Mouse (Mus musculus): ENCODE data around the gene Cfb.
A peak's percentile ranks its signal among the peaks of the same experiment; 100 is the strongest.

Gene Cfb

DNA sequence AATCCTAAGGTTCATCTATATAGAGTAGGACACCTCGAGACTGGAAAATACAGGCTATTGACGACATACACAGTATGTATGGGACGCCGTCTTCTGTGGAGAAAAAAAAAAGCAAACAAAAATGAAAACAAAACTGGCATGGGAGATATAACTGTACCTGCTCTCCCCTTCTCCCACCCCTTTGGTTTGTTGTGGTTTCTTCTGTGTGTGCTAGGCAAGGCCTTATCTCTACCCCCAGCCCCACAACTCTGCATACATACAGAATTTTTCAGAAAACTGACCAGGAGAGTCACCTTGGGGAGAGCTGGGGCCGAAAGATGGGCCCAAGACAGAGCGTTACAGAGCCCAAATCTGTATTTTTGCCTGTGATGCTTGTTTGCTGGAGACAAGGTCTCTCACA, 22.4 kb upstream of the Cfb start:
- no peak for DNase-seq (ENCODE audit: low spot score in 2 of 2)

DNA sequence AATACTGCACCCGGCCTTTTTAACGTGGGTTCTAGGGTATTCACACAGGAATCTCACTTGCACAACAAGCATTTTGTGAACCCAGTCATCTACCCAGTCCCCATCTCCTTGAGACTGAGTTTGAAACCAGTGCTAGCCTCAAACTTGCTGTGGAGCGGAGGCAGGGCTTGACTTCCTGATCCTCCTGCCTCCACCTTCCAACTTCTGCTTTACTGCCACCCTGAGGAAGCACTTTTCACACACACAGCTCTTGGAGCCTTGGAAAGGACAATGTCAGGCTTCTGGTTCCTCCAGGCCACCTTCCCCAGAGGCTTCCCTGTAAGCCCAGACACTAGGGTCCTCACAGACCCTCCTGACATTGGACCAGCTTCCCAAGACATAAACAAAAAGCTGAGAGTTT, 21.0 kb upstream of the Cfb start:
- DNase-seq (ENCODE audit: low spot score in 2 of 2), result no peak

DNA sequence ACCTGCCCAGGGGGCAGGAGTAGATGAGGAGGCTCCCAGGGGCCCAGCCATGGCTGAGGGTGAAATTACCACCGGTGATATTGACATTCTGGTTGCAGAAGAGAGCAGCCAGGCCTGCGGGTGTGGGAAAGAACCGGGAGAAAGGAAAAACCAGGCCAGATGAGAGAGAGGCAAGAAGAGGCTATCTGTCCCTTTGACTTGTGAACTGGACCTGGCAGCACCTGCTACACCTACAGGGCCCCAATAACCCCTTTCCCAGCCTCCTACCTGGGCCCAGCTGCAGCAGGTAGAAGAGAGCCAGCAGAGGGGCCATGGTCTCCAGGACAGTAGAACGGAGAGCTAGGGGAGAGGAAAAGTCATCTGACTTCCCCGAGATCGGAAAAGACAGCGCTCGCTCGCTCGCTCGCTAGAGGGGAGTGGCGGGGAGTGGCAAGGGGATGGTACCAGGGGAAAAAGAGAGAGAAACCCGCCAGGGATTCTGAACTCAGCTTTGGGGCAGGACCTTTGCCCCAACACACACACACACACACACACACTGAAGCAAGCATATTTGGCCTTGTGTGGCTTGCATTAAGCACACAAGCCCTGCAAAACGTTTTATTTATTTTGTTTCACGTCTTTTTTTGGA, 19.5 kb upstream of the Cfb start, which contains the start of gene Gm20547:
Gm20547 (minus strand) TSS at position 360 of the 628 bp plus-strand sequence.
- no peak for DNase-seq (ENCODE audit: low spot score in 2 of 2)

DNA sequence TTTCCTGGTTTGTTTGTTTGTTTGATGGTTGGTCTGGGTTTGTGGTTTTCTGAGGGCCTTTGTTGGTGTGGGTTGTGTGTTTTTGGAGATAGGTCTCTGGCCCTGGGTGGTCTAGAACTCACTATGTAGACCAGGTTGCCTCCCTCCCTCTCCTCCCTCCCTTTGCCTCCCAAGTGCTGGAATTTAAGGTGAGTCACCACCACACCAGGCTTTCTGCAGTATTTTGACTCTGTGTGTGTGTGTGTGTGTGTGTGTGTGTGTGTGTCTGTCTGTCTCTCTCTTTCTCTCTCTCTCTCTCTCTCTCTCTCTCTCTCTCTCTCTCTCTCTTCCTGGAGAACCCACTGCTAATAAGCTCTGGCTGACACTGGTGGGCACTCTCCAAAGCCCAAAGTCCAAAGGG, 18.8 kb upstream of the Cfb start:
- DNase-seq (ENCODE audit: low spot score in 2 of 2), result no peak

DNA sequence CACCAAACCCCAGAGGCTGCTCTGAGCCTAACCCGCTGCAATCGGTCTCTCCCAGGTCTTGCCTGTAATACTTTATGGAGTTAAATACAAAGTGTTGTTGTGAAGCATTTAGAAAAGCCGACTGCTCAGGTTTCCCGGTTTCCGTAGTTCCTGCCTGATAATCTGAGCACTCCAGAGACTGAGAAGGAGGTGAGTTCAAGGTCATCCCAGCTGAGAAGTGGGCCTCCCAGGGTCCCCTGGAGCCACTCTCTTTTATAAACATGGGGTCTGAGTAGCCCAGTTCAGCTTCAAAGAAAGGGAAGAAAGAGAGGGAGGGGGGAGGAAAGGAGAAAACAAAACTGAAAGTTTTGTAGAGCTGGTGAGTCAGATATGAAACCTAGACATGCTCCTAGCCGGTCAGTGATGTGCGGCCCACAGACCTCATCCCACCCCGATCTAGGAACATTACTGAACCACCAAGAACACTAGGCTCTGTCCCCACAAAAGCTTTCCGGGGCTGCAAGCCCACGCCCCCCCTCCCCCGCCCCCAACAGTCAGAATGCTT, 17.1 kb upstream of the Cfb start, which contains the start of gene Zbtb12:
Zbtb12 (plus strand) TSS at position 148 of the 544 bp plus-strand sequence.
- no peak for DNase-seq (ENCODE audit: low spot score in 2 of 2)

DNA sequence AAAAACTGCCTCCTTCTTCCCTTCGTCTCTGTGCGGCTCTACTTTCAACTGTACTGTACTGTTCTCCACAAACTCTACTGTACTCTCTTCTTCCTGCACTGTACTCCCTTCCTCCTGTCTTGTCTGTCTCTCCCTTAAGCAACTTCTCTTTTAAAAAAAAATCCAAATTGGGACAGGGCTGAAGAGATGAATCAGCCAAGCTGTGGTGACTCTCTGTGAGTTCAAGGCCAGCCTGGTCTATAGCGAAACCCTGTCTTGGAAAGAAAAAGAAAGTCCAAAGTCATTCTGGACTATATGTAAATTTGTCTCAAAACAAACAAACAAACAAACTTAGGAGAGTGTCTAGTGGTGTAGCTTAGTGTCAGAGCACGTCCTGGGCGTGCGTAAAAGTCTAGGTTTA, 12.0 kb upstream of the Cfb start:
- DNase-seq (ENCODE audit: low spot score in 2 of 2), result no peak

DNA sequence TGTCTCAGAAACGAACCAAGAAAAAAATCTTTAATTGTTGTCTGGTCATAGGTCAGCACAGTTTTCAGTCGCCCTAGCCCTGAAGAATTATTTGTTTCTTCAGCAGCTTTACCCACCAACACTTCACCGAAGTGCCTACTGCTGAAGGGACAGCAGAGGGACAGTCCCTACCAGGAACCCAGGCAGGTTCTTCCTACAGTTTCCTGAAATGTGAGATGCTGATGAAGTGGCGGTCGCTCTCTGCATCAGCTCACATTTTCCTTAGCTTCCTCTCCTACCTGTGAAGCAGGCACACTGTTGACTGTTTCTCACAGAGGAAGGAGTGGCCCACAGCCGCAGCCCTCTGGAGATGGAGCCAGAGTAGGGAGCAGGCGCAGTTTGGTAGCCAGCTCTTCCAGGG, 3.7 kb upstream of the Cfb start:
- DNase-seq (ENCODE audit: low spot score in 2 of 2), result no peak

DNA sequence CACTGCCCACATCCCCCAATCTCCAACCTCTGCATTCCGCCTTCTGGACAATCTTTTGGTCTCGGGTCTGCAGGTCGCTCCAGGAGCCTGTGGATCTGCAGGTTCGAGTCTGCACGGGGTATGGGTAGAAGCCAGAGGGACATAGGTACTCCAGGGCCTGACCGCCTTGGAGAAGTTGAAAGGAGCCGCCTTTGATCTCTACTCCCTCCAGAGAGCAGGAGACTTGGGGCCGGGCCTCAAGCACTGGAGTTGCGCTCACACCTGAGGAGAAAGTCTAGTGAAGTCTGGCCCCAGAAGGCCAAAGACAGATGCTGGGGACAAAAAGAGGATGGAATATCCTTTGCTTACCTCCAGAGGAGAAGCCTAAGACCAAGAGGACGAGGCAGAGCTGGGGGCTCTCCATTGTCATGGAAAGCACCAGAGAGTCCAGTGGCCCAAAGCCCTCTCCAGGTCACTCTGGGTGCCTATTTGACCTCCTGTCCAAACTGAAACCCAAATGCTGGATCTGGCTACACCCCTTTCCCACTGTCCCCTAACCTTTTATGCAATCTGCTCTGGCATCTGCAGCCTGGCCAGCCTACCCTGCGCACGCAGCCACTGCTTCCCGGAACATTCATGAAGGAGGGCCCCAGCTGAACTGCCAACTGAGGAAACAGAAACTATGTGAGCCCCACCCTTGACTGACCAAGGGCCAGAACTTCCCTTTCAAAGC, 458 bp downstream of the Cfb start:
- no peak for DNase-seq (ENCODE audit: low spot score in 2 of 2)

DNA sequence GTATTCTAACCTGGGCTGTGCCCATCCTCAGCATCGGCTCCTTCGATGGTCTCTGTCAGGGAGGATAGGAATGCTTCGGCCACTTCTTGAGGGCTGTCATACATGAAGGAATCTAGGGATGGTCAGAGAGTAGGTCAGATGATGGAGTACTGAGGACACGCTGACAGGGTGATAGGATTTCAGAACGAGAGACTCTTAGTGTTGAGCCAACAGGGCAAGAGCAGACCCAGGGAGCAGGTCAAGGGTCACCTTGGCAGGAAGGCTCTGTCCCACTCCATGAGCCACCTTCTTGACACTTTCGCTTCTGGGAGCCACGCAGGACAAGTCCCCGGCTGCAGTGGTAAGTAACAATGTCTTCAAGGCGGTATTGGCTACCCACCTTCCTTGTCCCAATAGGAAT, 1.8 kb downstream of the Cfb start:
- no peak for DNase-seq (ENCODE audit: low spot score in 2 of 2)

DNA sequence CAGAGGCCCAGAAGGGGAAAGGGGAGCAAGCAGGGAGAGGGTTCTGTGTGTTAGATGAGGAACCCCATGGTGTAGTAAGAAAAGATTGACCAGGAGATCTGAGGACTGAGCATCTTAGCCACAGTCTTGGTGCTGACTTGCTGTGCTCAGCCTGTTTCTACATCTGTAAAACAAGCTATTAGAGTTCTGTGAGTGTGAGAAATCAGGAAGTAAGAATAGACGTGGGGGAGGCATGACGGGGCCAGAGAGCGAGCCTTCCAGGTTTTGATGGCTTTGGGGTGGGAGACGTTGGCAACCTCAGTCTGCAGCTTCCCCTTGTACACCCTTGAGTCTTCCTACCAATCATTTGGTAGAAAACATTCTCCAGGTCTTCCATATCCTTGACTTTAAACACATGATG, 3.6 kb downstream of the Cfb start:
- no peak for DNase-seq (ENCODE audit: low spot score in 2 of 2)

DNA sequence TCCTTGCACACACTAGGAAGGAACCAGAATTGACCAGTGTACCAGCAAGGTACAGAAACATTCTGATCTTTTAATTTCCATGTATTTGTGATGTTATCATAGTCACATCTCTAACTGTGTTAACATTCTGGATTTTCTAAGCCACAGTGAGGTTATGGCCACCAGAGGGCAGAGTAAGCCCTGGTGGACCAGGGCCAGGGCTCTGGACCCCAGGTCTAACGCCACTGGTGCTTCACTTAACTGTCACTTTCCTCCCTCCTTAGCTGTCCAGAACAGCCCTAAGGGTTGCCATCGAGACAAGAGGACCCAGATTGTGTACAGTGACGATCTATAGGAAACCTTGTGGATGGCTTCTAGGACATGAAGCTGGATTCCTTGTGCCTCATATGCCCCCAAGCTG, 6.5 kb downstream of the Cfb start:
- DNase-seq (ENCODE audit: low spot score in 2 of 2), result peak; percentile 19 to 72

DNA sequence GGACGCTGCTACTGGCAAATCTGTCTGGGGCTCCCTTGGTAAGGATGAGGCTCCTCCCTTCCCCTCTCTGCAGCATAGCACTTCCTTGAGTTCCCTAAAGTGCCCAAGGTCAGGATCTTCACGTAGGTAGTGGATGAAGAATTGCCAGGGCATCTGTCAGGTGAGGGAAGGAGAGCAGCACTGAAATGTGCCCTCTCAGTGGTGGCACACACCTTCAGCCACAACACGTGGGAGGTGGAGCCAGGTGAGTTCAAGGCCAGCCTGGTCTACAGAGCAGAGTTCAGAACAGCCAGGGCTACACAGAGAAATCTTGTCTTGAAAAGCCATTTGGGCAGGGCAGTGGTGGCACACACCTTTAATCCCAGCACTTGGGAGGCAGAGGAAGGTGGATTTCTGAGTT, 7.6 kb downstream of the Cfb start:
- no peak for DNase-seq (ENCODE audit: low spot score in 2 of 2)

DNA sequence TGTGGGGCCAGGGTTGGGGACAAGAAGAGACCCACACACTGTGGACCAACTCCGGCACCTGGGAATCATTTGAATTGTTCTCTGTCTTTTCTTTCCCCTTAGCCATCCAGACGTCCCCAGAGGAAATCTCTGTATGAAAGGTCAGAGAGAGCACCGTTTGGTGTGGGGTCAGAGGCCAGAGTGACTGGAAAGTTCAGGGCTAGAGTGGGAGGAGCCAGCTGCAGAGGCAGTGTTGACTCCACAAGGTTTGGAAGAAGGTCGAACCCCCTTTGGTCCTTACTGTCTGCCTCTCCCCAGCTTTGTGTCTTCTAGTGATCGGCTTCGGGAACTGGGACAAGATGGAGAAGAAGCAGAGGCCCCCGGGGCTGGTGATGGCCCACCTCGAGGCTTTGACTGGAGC, 8.8 kb downstream of the Cfb start:
- DNase-seq (ENCODE audit: low spot score in 2 of 2), result no peak

DNA sequence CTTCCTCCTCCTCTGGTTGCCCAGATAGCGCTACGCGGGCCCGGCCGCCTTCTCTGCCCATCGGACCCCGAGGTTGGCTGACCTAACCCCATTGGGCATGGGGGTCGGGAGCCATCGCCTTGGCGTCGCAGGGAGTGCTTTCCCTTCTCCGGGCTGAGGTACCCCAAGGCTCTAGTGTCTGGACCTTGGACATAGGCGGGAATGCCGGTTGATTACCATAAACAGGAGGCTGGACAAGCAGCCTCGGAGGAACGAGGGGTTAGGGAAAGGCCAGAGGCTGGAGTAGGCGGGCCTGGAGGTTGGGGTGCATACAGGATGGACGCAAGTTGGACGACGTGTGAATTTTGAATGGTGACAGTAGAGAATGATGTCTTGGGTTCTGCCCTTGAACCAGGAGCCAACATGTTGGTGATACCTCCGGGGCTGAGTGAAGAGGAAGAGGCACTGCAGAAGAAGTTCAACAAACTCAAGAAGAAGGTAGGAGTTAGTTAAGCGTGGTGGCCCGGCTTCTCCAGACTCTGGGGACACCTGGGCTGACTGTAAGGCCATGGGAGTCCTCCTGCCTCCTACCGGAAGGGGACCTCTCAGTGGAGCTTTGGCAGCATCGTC, 11.7 kb downstream of the Cfb start:
- no peak for DNase-seq (ENCODE audit: low spot score in 2 of 2)

DNA sequence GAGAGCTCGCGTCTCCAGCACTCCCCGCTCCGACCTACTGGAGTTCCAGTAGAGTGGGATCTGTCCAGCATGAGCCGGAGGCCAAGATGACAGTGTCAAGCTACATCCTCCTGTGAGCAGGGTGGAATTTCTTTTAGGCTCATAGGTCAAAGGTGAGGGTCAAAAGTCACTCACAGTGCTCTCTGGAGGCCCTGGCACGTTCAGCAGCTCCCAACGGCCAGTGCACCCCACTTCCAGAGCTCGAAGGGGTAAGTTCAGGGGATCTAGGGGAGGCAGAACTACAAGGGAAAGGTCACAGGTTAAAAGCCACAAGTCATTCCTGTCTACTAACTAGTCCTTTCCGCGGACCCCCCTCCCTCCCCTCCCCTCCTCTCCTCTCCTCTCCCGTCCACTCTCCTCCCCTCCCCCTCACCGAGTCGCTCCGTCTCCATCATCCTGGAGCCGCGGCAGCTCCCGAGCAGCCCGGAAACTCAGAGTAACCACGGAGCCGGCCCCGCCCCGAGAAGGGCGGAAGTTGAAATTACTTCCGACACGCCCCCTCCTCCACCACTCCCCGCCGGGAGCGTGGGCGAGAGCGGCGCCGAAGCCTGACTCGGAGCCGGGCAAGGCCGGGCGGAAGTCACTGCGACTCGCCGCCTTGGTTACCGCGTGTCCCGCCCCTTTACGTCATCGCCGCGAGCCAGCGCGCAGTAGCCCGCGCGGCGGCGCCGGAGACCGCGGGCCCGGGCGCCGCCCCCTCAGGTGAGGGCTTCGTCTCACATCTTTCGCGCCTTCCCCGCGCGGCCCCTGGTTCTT, 12.4 kb downstream of the Cfb start, which contains the start of the genes Skiv2l and Nelfe:
Skiv2l (minus strand) TSS at position 489 of the 795 bp plus-strand sequence.
Nelfe (plus strand) TSS at position 670 of the 795 bp plus-strand sequence.
- DNase-seq (ENCODE audit: low spot score in 2 of 2), result peak; percentile 96 to 99

DNA sequence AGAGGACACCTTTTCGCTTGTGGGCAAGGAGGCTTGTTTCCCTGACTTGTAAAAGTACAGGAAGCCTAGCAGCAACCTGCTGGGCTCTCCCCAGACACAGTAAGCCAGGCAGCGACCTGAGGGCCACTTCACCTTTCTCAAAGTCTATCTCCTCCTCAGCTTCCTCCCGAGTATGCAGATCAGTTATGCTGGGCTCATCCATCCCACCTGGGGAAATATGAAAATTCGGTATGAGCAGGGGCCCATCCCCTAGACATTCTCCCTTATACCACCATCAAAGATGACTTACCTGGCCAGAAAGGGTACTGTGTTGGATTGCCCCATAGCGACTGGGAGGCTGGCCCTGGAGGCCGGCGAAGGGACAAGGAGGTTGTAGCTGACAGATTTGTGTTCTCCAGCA, 14.7 kb downstream of the Cfb start:
- no peak for DNase-seq (ENCODE audit: low spot score in 2 of 2)

DNA sequence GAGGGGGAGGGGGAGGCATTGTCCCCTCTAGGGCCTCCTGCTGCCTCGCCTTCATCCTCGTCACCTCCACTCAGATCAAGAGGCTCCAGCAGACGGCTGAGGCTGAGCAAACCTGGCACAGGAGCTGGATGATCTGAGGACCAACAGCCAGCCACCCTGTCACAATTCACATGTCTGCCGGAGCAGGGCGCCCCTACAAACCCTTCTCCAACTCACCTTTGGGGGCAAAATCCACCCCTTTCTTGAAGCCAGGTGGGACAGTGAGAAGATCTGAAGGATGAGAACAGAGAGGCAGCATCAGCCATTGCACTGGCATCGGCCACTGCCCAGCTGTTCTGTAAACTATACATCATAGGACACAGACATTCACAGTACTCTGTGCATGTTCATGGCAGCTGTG, 15.1 kb downstream of the Cfb start:
- no peak for DNase-seq (ENCODE audit: low spot score in 2 of 2)

DNA sequence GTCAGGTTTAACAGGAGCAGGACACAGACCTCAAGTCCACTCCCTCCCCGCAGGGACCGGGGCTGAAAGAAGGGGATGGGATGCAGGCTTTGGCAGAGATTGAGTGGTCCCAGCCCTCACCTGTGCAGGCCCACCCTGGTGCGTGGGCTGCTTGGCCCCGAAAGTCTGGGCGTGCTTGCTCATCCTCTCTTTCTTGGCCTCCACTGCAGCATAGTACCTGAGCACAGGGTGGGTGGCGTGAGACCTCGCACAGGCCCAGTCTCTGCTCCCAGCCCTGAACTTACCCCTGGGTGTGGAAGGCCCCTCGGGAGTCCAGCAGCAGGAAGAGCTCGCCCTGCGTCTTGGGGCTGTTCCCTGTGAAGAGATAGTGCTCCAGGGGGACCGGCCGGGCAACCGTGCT, 17.4 kb downstream of the Cfb start:
- DNase-seq (ENCODE audit: low spot score in 2 of 2), result no peak

DNA sequence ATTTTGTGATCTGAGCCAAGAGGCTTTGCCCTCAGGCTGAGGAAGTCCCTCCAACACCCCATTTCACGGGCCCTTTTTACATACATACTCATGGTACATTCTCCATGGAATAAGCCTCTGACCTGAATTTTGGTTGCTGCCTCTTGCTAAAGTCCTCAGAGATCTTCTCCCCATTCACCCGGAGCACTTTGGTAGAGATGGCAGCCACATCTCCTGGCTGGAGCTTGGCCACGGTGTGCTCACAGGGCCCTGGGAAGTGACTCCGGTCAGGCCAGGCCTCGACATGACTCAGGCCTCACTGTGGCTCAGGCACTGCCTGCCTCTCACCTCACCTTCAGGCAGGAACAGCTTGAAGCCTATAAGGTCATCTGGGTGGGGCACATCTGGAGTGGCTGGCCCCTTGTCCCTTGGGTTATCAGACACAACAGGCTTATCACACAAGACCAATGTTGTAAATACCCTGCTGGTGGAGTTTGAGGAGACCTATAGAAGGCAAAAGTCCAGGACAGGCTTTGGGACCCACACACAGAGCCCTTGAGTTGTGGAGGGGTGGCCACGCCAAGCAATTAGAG, 21.5 kb downstream of the Cfb start:
- no peak for DNase-seq (ENCODE audit: low spot score in 2 of 2)

DNA sequence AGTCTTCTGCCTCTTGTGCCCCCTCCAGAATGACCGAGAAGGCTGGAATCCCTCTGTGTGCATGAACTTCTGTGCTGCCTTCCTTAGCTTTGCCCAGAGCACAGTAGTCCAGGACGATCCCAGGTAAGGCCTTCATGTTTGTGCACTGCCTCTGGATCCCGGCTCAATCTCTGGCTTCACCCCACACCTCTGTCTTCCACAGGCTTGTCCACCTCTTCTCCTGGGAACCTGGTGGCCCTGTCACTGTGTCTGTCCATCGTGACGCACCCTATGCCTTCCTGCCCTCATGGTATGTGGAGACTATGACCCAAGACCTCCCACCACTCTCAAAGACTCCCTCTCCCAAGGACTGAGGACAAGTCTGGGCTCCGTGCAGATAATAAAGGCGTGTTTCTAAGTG, 23.5 kb downstream of the Cfb start:
- DNase-seq (ENCODE audit: low spot score in 2 of 2), result no peak

DNA sequence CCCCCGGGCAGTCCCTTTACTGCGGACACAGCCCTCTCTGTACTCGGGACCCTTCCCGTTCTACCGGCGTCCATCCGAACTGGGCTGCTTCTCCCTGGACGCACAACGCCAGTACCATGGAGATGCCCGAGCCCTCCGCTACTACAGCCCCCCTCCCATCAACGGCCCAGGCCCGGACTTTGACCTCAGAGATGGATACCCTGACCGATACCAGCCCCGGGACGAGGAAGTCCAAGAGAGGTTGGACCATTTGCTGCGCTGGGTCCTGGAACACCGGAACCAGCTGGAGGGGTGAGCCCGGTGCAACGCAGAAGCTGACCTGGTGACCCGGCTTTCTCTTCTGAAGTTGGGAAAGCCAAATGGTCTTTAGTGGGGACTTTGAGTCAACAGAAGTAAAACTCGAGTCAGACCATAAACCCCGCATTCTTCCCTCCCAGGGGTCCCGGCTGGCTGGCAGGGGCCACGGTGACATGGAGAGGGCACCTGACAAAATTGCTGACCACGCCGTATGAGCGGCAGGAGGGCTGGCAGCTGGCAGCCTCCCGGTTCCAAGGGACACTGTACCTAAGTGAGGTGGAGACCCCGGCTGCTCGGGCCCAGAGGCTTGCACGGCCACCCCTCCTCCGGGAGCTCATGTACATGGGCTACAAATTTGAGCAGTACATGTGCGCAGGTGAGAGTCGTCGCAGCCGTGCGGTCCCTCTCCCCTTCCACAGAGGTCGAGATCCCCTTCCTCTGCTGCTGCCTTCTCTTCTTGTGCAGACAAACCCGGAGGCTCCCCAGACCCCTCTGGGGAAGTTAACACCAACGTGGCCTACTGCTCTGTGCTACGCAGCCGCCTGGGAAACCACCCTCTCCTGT, 24.6 kb downstream of the Cfb start:
- peak in 1 of 2 experiments; percentile 31 for DNase-seq (ENCODE audit: low spot score in 2 of 2)

Measured in spleen, postnatal 10 days (tissue).